Mouse (Mus musculus) liver, adult 2 months (tissue): ENCODE results near the gene Fto.

Experiments used
- CTCF ChIP-seq: fragments of 200-500 bp; IDR thresholded peaks from 2 replicates; pipeline ENCODE4 v1.5.1; 2011; ENCODE audit warnings: low read depth, low read length, control low read depth
- POLR2A ChIP-seq: fragments of 200-500 bp; IDR thresholded peaks from 2 replicates; pipeline ENCODE4 v1.6.1; 2011; ENCODE audit warnings: low read length, control low read depth; ENCODE audit not compliant: insufficient read depth; ENCODE audit errors: extremely low read depth

DNA sequence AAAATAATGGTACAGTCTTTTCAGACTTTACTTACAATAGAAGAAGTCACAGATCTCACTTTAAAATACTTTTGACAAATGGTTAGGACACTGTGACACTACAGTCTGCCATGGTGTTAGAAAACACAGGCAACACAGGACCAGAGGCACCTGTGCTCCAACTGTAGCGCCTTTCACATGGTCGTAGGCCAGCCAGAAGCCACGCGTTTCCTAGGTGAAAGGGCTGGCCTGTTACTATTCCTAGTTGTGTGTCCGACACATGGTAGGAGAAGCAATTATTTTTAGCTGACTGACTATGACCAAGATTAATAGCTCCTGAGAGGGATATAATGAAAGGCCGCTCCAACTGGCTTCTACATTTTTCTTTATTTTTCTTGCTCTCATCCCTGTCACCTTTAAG, 50.9 kb downstream of the Fto start:
- no peak for TF ChIP-seq CTCF
- no peak for TF ChIP-seq POLR2A
